Mouse (Mus musculus) liver, embryonic 18 days (tissue): ENCODE data around the gene Zfp78. TPM values are rescaled to one million over a fixed set of nuclear protein-coding genes. Genes with fewer than 3 reads are reported as not detected.

ENCODE experiments used
- polyA plus RNA-seq: library from polyadenylated mRNA; depleted of rRNA; stranded (reverse); fragments of >200 nt; gene quantifications from 2 replicates; pipeline ENCODE4 v1.2.3, GENCODE M21; 2012; rRNA removed

The Zfp78 gene
- polyA plus RNA-seq, result 0.50 and 0.55 TPM in 2 replicates

GRCm38 (mm10) chr7:6363047-6363488 lies at the start of gene Zfp78:
Gene Zfp78, plus strand, starts transcription at chr7:6363280.

DNA sequence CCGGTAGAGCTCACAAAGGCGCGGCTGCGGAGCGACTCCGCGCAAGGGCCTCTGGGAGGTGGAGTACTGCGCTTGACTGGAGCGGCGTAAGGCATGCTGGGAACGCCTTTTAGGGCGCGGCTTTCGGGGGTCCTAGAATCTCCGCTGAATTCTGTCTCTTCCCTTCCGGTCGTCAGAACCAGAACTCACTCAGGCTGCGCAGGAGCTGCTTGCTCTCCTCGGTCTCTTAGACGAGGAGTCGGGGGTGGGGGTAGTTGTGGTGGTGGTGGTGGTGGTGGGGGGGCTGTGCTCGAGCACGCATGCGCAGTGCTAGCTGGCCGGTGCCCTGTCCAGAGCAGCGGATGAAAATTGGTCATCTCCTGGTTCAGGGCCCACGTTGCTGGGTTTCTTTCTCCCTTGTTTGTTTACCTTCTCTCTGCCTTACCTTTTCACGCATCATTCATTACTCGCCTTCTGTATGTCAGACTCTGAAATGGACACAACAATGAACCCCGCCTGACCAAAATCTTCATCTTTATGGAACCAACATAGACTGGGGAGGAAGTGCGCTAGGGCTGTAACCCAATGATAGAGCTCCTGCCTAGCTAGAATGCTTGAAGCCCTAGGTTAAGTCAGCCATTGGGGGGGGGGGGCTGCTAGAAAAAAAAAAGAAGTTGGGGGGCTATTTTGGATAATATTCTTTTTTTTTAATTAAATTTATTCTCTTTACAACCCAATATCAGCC lies 31.7 kb upstream of the Zfp78 start, which contains the start of gene Zfp583:
Gene Zfp583, minus strand, starts transcription at position 53 of the 724 bp plus-strand sequence.

GRCm38 (mm10) chr7:6343501-6344071 lies 19.5 kb upstream of the Zfp78 start, which contains the start of gene Gm3854:
Gene Gm3854, plus strand, starts transcription at chr7:6343759.

GRCm38 (mm10) chr7:6383044-6383455 lies 20.0 kb downstream of the Zfp78 start, which contains the start of gene Zfp28:
Gene Zfp28, plus strand, starts transcription at chr7:6383295.

GRCm38 (mm10) chr7:6397996-6398975 lies 35.2 kb downstream of the Zfp78 start, which contains the start of gene Smim17:
Gene Smim17, plus strand, starts transcription at chr7:6398715.

DNA sequence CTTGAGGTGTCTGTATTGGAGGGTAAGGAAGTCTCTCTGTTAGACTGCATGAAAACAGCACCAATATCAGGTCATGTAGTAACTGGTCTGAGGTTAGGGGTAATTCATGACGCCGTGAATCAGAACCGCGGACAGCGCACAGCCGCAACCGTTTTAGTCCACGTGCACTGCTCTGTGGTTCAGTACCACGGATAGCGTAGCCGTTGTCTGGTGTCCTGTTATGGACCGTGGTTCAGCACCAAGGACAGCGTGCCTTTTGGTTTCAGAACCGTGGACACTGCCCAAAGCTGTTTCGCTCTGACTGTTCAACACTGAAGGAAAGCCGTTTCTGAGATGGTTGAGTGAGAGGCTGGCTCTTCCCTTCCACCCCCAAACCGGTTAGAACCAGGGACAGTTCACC lies 47.0 kb downstream of the Zfp78 start, which contains the start of gene Gm20715:
Gene Gm20715, plus strand, starts transcription at position 235 of the 400 bp plus-strand sequence.

Other genes with a start within 250 kb of the Zfp78 start
- gene Zfp787, start 207.3 kb upstream of the Zfp78 start, polyA plus RNA-seq, result 16.4 and 21.9 TPM in 2 replicates
- gene Zfp444, start 191.1 kb upstream of the Zfp78 start, polyA plus RNA-seq, result 16.6 and 19.2 TPM in 2 replicates
- not detected in 2 replicates for gene Galp, start 166.2 kb upstream of the Zfp78 start, polyA plus RNA-seq
- gene Zscan5b, start 141.0 kb upstream of the Zfp78 start, polyA plus RNA-seq, result not detected in 2 replicates
- not detected in 2 replicates for gene Epp13, start 110.6 kb upstream of the Zfp78 start, polyA plus RNA-seq
- 1.1 TPM in 2 replicates for gene Zfp667, start 76.7 kb upstream of the Zfp78 start, polyA plus RNA-seq
- 0.52 and 0.60 TPM in 2 replicates for gene Zfp583, start 32.0 kb upstream of the Zfp78 start, polyA plus RNA-seq
- 0.08 and 0.13 TPM in 2 replicates for gene Gm3854, start 19.5 kb upstream of the Zfp78 start, polyA plus RNA-seq
- gene Zfp28, start 20.0 kb downstream of the Zfp78 start, polyA plus RNA-seq, result 1.3 and 1.4 TPM in 2 replicates
- not detected in 2 replicates for gene Smim17, start 35.4 kb downstream of the Zfp78 start, polyA plus RNA-seq
- not detected in 2 replicates for gene Gm20715, start 47.0 kb downstream of the Zfp78 start, polyA plus RNA-seq
- not detected in 2 replicates for gene Olfr1344, start 75.4 kb downstream of the Zfp78 start, polyA plus RNA-seq
- not detected in 2 replicates for gene Olfr1336, start 92.9 kb downstream of the Zfp78 start, polyA plus RNA-seq
- not detected in 2 replicates for gene Olfr1346, start 103.8 kb downstream of the Zfp78 start, polyA plus RNA-seq
- gene Olfr5, start 123.7 kb downstream of the Zfp78 start, polyA plus RNA-seq, result not detected in 2 replicates
- not detected in 2 replicates for gene Olfr1347, start 136.5 kb downstream of the Zfp78 start, polyA plus RNA-seq
- gene Olfr1348, start 145.5 kb downstream of the Zfp78 start, polyA plus RNA-seq, result not detected in 2 replicates
- gene Olfr1349, start 159.7 kb downstream of the Zfp78 start, polyA plus RNA-seq, result not detected in 2 replicates
- gene Olfr1350, start 201.6 kb downstream of the Zfp78 start, polyA plus RNA-seq, result not detected in 2 replicates